Mouse (Mus musculus): ENCODE measurements around the gene Nbas. TPM values are rescaled to one million over a fixed set of nuclear protein-coding genes. Genes with fewer than 3 reads are reported as not detected.

Gene Nbas
- polyA plus RNA-seq, 1 experiment from 2014 or later: 18.3 TPM

DNA sequence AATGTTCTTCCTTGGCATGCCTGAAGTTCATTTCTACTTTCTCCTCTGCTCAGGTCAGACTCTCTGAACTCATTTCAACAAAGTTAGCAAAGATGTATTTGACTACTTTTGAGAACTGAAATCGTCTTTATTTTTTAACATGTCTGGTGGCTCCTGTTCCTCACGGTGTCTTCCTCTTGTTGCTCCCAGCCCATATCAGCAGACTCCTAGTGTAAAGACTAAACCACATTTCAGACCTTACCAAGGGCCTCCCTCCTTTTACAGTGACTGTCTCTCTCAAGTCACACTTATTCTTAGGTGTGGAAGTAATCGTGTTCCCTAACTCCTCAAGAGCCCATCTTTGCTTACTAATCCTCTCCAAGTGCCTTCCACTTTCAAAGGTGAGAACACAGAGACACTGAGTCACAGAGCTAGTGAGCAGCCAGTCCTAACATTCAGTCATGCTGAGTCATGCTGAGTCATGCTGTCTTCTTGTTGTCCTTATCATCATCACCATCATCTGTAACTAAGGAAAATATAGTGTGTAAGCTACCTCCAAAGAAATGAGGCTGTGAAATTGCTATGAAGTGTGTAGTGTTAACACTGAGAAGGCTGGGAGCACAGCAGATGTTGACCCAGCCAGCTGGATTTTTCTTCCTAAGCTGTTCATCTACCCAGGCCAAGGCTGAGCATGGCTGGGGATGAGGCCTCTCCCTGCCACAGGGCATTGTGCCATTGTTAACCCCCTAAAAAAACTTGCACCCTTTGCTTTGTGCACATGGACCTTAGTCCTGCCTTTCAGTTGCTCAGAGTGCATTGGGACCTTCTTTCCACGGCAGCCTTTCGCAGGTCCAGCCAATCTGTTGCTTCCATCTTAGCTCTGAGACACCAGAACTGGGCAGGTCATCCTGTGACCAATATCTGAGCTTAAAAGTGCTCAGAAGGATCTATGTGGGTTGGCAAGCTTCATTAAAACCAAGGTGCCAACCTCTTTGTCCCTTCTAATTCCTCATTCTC is 307.0 kb downstream of the Nbas start:
- no peaks in the 10 kb centered on the region for H3K9me3 ChIP-seq (replicated peaks)
- 94% methylated on average over 5 of the region's 5 CpGs for WGBS
- peak; percentile 27 for DNase-seq (ENCODE audit: low spot score)

DNA sequence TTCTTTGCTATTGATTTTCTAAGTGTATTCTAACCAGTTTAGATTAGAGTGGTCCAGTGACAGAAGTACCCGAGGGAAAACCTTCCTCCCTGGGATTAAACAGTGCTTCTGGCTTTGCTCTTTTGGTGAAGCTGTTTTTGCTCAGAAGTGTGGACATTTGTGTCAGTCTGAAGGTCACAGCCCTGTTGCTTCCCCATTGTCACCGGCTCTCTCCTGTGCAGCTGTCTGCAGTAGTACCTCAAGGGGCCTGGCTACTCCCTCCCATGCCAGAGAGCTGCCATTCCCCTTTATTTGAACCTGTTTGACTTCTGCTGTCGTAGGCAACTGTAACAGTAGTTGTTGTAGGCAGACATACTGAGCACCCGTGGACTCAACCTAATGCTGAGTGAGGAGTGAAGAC is 307.8 kb downstream of the Nbas start:
- no peaks in the 10 kb centered on the region for H3K36me3 ChIP-seq
- 81% methylated on average over 4 of the region's 4 CpGs for WGBS
- peaks cover 3% of the 10 kb centered on the region; the same call in 1 of the 2 replicates for H3K4me1 ChIP-seq
- no peaks in the 10 kb centered on the region for H3K27me3 ChIP-seq (ENCODE audit: low read depth, poor library complexity, severe bottlenecking)
- DNase-seq (ENCODE audit: low spot score): no peak
- H3K4me3 ChIP-seq: no peak overlapping the region
- H3K9me3 ChIP-seq (replicated peaks): no peaks in the 10 kb centered on the region
- H3K27ac ChIP-seq: 0 out of 2 replicates have a peak overlapping the region, but pooled peaks have one; percentile 46

More for the DNA sequence above, 307.0 kb downstream of the Nbas start:
- H3K4me3 ChIP-seq: no peak overlapping the region
- no peaks in the 10 kb centered on the region for H3K27me3 ChIP-seq (ENCODE audit: low read depth, poor library complexity, severe bottlenecking)
- peaks cover 3% of the 10 kb centered on the region; the same call in 1 of the 2 replicates for H3K4me1 ChIP-seq
- H3K27ac ChIP-seq: peak overlapping the region; percentile 46; the same call in 1 of the 2 replicates
- no peaks in the 10 kb centered on the region for H3K36me3 ChIP-seq

DNA sequence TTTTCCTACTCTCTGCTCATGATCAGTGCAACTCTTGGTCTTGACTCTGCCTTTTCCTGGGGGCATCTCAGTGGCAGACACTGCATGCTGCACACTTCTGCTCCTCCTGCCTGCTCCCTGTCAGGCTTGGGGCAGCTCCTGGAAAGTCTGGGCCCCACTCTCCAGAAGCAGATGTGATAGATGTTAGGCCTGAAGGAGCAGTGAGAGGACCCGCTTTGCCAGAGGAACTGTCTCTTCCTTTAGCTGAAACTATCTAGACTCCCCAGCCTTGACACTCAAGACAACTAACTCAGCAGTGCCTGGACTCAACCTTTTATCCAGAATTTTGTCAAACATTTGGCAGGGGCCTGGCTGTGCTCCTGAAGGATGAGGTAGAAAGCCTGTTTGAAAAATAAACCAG is 311.9 kb downstream of the Nbas start:
- Histone ChIP-seq H3K36me3 (no peaks in the 10 kb centered on the region), H3K4me3 (no peak overlapping the region), H3K4me1 (peaks cover 3% of the 10 kb centered on the region; the same call in 1 of the 2 replicates), H3K27me3 (ENCODE audit: low read depth, poor library complexity, severe bottlenecking) (no peaks in the 10 kb centered on the region), H3K9me3 (replicated peaks) (no peaks in the 10 kb centered on the region), H3K27ac (no peak overlapping the region; the same call in 1 of the 2 replicates)
- 94% methylated on average over 1 of the region's 1 CpGs for WGBS
- no peak for DNase-seq (ENCODE audit: low spot score)

DNA sequence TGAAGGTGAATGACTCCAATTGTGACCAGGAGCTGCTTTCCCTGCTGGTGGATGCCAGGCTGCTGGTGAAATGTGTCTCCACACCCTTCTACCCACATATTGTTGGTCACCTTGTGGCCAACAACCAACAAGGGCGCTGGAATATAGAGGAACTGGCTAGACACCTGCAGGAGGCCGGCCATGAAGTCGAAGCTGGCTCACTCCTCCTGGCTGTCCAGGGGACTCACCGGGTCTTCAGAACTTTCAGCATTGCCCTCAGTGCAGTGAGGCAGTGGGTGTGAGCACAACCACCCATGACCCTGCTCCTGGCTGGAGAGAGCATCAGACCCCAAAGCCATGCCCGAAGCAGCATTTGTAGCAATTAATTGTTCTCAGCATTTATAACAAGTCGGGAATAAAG is 314.5 kb downstream of the Nbas start:
- no peak overlapping the region for H3K4me3 ChIP-seq
- peaks cover 12% of the 10 kb centered on the region for H3K4me1 ChIP-seq
- no peak overlapping the region for H3K27ac ChIP-seq
- 91% methylated on average over 6 of the region's 6 CpGs for WGBS
- no peaks in the 10 kb centered on the region for H3K27me3 ChIP-seq (ENCODE audit: low read depth, poor library complexity, severe bottlenecking)
- no peaks in the 10 kb centered on the region for H3K36me3 ChIP-seq
- no peaks in the 10 kb centered on the region for H3K9me3 ChIP-seq (replicated peaks)
- DNase-seq (ENCODE audit: low spot score): no peak

DNA sequence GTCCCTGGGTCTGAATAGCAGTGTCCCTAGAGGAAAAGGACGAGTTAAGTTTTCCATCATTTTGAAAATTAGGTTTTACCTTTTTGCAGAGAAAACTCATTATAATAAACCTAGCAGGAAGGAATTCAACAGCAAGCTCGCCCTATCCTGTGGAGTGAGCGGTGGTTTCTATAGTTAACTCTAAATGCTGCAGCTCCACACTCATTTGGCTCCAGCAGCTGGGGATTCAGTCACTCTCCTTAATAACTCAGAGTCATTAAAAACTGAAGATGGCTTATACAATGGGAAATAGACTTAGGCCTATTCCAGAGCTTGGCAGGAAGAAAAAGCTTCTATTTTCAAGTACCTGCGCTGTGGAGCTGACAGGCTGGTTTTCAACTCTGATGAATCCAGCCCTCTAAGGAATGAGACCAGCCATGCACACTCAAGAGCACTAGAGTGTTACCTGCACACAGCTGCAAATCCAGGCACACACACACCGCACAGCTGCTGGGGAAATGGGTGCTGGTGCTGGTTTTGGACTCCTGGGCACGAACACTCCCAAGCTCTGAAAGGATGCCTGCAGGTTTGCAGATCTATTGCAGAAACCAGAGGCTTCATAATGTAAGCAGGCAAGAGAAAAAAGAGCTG is 316.7 kb downstream of the Nbas start:
- DNase-seq (ENCODE audit: low spot score): no peak
- WGBS: 92% methylated on average over 6 of the region's 6 CpGs
- H3K4me1 ChIP-seq: peaks cover 12% of the 10 kb centered on the region
- H3K4me3 ChIP-seq: no peak overlapping the region
- H3K27me3 ChIP-seq (ENCODE audit: low read depth, poor library complexity, severe bottlenecking): no peaks in the 10 kb centered on the region
- no peaks in the 10 kb centered on the region for H3K36me3 ChIP-seq
- no peak overlapping the region for H3K27ac ChIP-seq
- no peaks in the 10 kb centered on the region for H3K9me3 ChIP-seq (replicated peaks)

DNA sequence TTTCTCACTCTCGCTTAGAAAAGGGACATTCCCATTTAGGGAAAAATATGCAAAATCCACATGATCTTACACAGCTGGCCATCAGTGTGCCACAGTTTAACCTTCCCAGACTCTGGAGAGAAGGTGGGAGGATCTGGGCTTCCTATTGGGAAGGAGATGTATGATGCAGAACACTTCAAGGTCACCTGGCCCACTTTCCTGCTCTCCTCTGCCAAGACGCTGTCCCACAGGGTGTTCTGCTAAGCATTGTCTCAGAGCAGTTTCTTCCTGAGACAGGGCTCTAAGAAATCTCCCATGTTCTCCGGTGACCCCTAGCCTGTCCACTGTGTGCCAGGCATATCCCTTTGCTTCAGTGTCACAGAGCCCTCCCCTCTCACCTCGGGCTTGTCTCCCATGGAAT is 318.7 kb downstream of the Nbas start:
- Histone ChIP-seq H3K27ac (no peak overlapping the region), H3K9me3 (replicated peaks) (no peaks in the 10 kb centered on the region), H3K4me1 (peaks cover 12% of the 10 kb centered on the region), H3K4me3 (no peak overlapping the region), H3K27me3 (ENCODE audit: low read depth, poor library complexity, severe bottlenecking) (no peaks in the 10 kb centered on the region), H3K36me3 (no peaks in the 10 kb centered on the region)
- DNase-seq (ENCODE audit: low spot score): no peak
- WGBS: 85% methylated on average over 4 of the region's 4 CpGs

DNA sequence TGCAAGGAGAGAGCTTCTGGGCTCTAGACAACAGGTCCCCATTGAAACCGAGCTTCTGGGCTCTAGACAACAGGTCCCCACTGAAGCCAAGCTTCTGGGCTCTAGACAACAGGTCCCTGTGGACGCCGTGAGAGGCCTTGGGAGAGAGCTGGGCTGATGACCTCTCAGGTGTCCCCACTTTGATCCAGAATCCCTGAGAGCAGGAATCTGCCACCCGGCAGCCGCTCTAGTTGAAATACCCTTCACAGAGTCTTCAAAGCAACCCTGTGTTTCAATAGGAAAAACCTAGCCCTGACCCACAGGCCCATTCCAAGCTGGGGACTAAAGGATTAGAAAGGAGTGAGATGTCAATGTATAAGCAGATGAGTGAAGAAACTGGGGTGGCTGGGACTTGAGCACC is 320.1 kb downstream of the Nbas start:
- DNase-seq (ENCODE audit: low spot score): no peak
- Histone ChIP-seq H3K4me3 (no peak overlapping the region), H3K4me1 (peaks cover 12% of the 10 kb centered on the region), H3K36me3 (no peaks in the 10 kb centered on the region), H3K27me3 (ENCODE audit: low read depth, poor library complexity, severe bottlenecking) (no peaks in the 10 kb centered on the region), H3K27ac (no peak overlapping the region), H3K9me3 (replicated peaks) (no peaks in the 10 kb centered on the region)
- 93% methylated on average over 5 of the region's 5 CpGs for WGBS

DNA sequence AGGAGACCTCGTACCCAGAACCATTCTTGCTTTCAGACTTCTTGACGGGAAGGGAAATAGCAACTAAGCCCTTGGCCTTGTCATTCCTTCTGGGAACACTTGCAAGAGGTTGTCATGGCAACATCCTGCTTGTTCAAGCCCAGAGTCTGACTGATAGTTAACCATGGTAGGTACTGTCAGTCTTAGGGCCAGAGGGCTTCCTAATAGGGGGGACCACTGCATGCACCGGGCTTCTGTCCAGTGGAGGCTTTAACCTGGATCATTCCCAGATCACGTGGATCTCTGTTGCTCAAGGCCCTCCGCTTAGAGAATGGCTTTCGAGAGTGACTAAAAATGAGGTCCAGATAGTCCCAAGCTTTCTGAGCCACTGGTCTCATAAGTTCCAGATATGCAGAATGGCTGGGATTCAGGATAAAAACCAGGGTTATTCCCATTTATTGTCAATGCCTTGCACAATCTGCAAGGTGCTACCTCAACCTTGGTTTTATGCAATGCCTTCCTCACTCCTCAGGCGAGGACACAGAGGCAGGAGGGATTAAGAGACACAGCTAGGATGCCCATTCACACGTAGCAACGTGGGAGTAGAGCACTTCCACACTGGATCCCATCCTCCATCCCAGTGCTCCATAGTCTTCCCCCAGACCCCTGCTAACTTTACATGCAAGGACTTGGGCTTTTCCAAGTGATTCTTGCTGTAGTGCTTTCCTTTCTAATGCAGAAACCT is 326.0 kb downstream of the Nbas start:
- H3K4me3 ChIP-seq: no peak overlapping the region
- peaks cover 11% of the 10 kb centered on the region; the same call in 1 of the 2 replicates for H3K4me1 ChIP-seq
- DNase-seq (ENCODE audit: low spot score): no peak
- 82% methylated on average over 9 of the region's 9 CpGs for WGBS
- H3K27me3 ChIP-seq (ENCODE audit: low read depth, poor library complexity, severe bottlenecking): no peaks in the 10 kb centered on the region
- no peaks in the 10 kb centered on the region for H3K9me3 ChIP-seq (replicated peaks)
- H3K36me3 ChIP-seq: no peaks in the 10 kb centered on the region
- no peak overlapping the region for H3K27ac ChIP-seq

DNA sequence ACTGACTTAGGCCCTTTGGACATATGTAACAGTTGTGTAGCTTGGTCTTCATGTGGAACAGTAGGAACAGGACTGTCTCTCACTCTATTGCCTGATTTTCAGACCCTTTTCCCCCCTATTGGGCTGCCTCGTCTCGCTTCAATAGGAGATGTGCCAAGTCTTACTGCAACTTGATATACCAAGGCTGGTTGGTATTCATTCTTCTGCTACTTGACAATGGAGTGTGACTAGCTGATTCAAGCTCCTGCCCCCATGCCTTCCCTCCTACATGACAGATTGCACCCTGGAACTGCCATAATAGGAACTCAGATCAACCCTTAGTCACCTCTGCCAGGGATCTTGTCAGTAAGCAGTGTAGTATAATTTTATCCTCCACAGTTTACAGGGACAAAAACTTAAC is 328.1 kb downstream of the Nbas start:
- 91% methylated on average over 2 of the region's 2 CpGs for WGBS
- Histone ChIP-seq H3K27me3 (ENCODE audit: low read depth, poor library complexity, severe bottlenecking) (no peaks in the 10 kb centered on the region), H3K27ac (no peak overlapping the region), H3K9me3 (replicated peaks) (no peaks in the 10 kb centered on the region), H3K36me3 (no peaks in the 10 kb centered on the region), H3K4me3 (no peak overlapping the region), H3K4me1 (peaks cover 11% of the 10 kb centered on the region; the same call in 1 of the 2 replicates)
- DNase-seq (ENCODE audit: low spot score): no peak

DNA sequence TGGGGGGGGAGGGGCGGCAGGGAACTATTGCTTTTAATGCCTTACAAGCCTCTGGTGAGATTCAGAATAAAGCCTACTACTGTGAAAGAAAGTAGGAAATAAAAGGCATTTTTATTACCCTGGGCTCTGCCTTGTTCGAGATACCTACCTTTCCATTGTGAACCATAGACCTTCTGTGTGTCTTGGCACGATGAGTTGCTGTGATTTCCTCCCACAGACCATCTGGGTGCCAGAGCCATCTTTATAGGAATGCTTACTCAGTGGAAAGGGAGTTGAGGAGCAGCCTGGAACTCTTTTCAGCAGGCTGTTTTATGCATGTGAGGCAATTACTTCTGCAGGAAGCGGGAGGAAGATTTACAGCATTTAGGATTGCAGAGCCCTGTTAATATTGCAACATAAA is 329.6 kb downstream of the Nbas start:
- Histone ChIP-seq H3K36me3 (no peaks in the 10 kb centered on the region), H3K27ac (peak overlapping the region; percentile 71; the same call in 1 of the 2 replicates), H3K4me1 (peaks cover 16% of the 10 kb centered on the region; the same call in 1 of the 2 replicates), H3K9me3 (replicated peaks) (no peaks in the 10 kb centered on the region), H3K27me3 (ENCODE audit: low read depth, poor library complexity, severe bottlenecking) (no peaks in the 10 kb centered on the region), H3K4me3 (no peak overlapping the region)
- DNase-seq (ENCODE audit: low spot score): no peak
- 61% methylated on average over 4 of the region's 4 CpGs for WGBS

DNA sequence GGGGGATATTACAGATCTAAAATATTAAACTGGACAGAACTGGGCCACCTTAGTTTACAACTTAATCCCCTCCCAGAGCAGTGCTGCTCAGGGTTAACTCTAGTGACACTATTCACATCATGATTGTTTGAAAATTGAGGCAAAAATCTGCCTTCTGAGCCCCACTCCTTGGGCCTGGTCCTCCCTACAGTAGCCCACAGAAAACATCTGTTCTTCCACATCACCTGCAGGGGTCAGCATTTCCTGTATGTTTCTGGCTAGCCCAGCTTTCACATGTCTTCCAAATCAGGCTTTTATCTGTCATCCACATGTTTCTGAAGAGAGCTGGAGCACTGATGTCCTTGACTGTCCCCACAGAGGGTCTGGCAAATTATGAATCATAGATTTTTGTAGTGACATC is 333.5 kb downstream of the Nbas start:
- Histone ChIP-seq H3K27ac (no peak overlapping the region), H3K4me1 (peaks cover 18% of the 10 kb centered on the region; the same call in 1 of the 2 replicates), H3K27me3 (ENCODE audit: low read depth, poor library complexity, severe bottlenecking) (no peaks in the 10 kb centered on the region), H3K4me3 (no peak overlapping the region), H3K9me3 (replicated peaks) (no peaks in the 10 kb centered on the region), H3K36me3 (no peaks in the 10 kb centered on the region)
- DNase-seq (ENCODE audit: low spot score): peak; percentile 39

DNA sequence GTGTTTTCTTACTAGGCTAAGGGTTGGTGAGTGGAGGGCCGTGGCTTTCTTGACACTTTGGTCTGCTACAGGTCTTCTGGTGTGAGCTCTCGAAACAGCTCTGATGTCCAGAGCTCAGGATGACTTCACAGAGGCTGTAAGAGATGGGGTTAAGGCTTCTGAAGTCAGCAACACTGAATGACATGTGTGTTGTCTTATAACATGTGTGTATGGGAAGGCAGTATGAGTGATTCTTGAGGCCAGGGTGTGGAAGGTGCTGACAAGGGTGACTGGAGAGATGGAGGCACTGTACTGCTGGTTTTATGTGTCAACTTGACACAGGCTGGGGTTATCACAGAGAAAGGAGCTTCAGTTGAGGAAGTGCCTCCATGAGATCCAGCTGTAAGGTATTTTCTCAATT is 338.1 kb downstream of the Nbas start:
- H3K4me3 ChIP-seq: no peak overlapping the region
- H3K36me3 ChIP-seq: no peaks in the 10 kb centered on the region
- peaks cover 20% of the 10 kb centered on the region for H3K4me1 ChIP-seq
- DNase-seq (ENCODE audit: low spot score): no peak
- WGBS: 86% methylated on average over 2 of the region's 2 CpGs
- H3K27ac ChIP-seq: no peak overlapping the region
- no peaks in the 10 kb centered on the region for H3K9me3 ChIP-seq (replicated peaks)
- no peaks in the 10 kb centered on the region for H3K27me3 ChIP-seq (ENCODE audit: low read depth, poor library complexity, severe bottlenecking)

Measured in limb, embryonic 10.5 days (tissue).